Mouse (Mus musculus): ENCODE measurements around the gene E330034G19Rik.
"Not testable (repeated sequence)": the region's sequence is repeated elsewhere in the genome, so short reads cannot be mapped to it uniquely, and the experiment has no call there.

The E330034G19Rik gene

GRCm38 (mm10) chr14:24347007-24347406 is 54.0 kb downstream of the E330034G19Rik start:
- DNase-seq (ENCODE audit: low spot score in 2 of 2): not testable (repeated sequence)

GRCm38 (mm10) chr14:24358295-24358951 is 65.4 kb downstream of the E330034G19Rik start:
- DNase-seq (ENCODE audit: low spot score in 2 of 2): peak; percentile 27 to 38
